ENCODE assay signal across 13 mouse cellular contexts in the genomic region with DNA sequence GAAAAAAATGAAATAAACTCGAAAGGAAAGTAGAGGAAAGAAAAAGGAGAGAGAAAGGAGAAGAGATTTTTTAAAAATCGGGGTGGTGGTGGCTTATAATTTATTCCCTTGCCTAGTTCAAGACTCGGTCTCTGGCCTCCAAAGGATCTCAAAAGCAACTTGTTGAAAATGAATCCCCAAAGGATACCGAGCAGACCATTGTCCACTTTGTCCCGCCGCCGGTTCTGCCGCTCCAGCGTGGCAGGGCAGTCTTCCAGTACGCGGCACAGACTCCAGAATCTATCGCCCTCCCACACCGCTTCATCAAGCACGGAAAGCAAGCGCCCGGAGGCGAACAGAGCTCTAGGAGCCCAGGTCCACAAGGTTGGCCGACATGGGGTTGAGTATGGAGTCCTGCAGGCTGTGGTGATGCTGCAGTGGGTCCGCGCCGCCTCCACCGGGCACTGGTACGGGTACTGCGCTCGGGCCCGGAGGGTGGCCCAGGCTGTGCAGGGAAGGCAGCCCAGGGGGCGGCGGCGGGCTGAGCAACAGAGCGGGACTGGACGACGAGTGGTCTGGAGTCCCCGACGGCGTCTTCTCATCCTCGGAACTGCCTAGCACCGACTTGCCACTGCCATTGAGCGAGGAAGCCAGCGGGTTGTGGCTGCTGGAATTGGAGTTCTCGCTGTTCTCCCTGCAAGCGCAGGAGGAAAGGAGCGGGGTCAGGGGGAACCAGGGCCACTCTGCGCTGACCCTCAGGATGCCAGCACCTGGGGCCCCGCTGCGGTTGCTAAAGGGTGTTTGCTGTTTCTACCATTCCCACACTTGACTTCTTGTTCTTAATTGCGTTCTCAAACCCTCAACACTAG. TPM values are rescaled to one million over a fixed set of nuclear protein-coding genes. Genes with fewer than 3 reads are reported as not detected.
A peak's percentile ranks its signal among the peaks of the same experiment; 100 is the strongest.
DNase-seq lines count a peak whose midpoint lies in the region; ATAC-seq lines count a peak whose summit lies in the region.
"Had no signal": no experiment of that assay in that cellular context is flagged by ENCODE, and none has a peak within 500 bp of the region (broad histone marks: within the 10 kb centered on the region; RNA-seq: fewer than 3 reads in every experiment).

No protein-coding gene starts in this region.

- H3K9me3 ChIP-seq in heart, embryonic 15.5 days (replicated peaks) = no peaks in the 10 kb centered on the region
- no peaks in the 10 kb centered on the region for H3K9me3 ChIP-seq in midbrain, embryonic 11.5 days (ENCODE audit: control insufficient read depth, low read length)
- no peaks in the 10 kb centered on the region for H3K9me3 ChIP-seq in midbrain, embryonic 15.5 days
- no peaks in the 10 kb centered on the region for H3K9me3 ChIP-seq in hindbrain, embryonic 13.5 days
- H3K9me3 ChIP-seq in stomach, embryonic 15.5 days = no peaks in the 10 kb centered on the region
- H3K9me3 ChIP-seq: lung, embryonic 15.5 days had no signal

- H3K27ac ChIP-seq in heart, embryonic 15.5 days = no peak overlapping the region
- no peak overlapping the region for H3K27ac ChIP-seq in midbrain, embryonic 11.5 days (ENCODE audit: low read depth, low read length)
- no peak overlapping the region for H3K27ac ChIP-seq in midbrain, embryonic 15.5 days
- no peak overlapping the region for H3K27ac ChIP-seq in hindbrain, embryonic 13.5 days
- no peak overlapping the region for H3K27ac ChIP-seq in stomach, embryonic 15.5 days
- H3K27ac ChIP-seq: layer of hippocampus, adult 2 months; lung, embryonic 15.5 days had no signal

- H3K27me3 ChIP-seq in heart, embryonic 15.5 days = peaks cover 95% of the 10 kb centered on the region
- peaks cover 94% of the 10 kb centered on the region for H3K27me3 ChIP-seq in midbrain, embryonic 11.5 days (ENCODE audit: control insufficient read depth, insufficient read depth, low read length)
- peaks cover 88% of the 10 kb centered on the region for H3K27me3 ChIP-seq in midbrain, embryonic 15.5 days (replicated peaks)
- H3K27me3 ChIP-seq in hindbrain, embryonic 13.5 days = peaks cover 99% of the 10 kb centered on the region
- peaks cover 94% of the 10 kb centered on the region for H3K27me3 ChIP-seq in stomach, embryonic 15.5 days (replicated peaks)

- peak overlapping the region; percentile 7; the same call in 1 of the 2 replicates for H3K4me3 ChIP-seq in heart, embryonic 15.5 days
- H3K4me3 ChIP-seq in midbrain, embryonic 11.5 days (ENCODE audit: low read depth, low read length) = peak overlapping the region; percentile 9
- H3K4me3 ChIP-seq in midbrain, embryonic 15.5 days = no peak overlapping the region
- H3K4me3 ChIP-seq in hindbrain, embryonic 13.5 days = peak overlapping the region; percentile 37; the same call in 1 of the 2 replicates
- H3K4me3 ChIP-seq in stomach, embryonic 15.5 days (replicated peaks) = peak overlapping the region; percentile 52
- H3K4me3 ChIP-seq: layer of hippocampus, adult 2 months; lung, embryonic 15.5 days; myocyte had no signal

- no peak overlapping the region for H3K9ac ChIP-seq in heart, embryonic 15.5 days
- H3K9ac ChIP-seq in midbrain, embryonic 11.5 days (ENCODE audit: low read length) = no peak overlapping the region
- H3K9ac ChIP-seq in midbrain, embryonic 15.5 days = no peak overlapping the region
- H3K9ac ChIP-seq in hindbrain, embryonic 13.5 days = no peak overlapping the region
- H3K9ac ChIP-seq in stomach, embryonic 15.5 days = 0 out of 2 replicates have a peak overlapping the region, but pooled peaks have one; percentile 12
- H3K9ac ChIP-seq: lung, embryonic 15.5 days had no signal

- H3K36me3 ChIP-seq in heart, embryonic 15.5 days = no peaks in the 10 kb centered on the region
- no peaks in the 10 kb centered on the region for H3K36me3 ChIP-seq in midbrain, embryonic 11.5 days (ENCODE audit: control insufficient read depth, insufficient read depth, low read length)
- H3K36me3 ChIP-seq in midbrain, embryonic 15.5 days (replicated peaks) = no peaks in the 10 kb centered on the region
- H3K36me3 ChIP-seq in hindbrain, embryonic 13.5 days = no peaks in the 10 kb centered on the region
- no peaks in the 10 kb centered on the region for H3K36me3 ChIP-seq in stomach, embryonic 15.5 days
- H3K36me3 ChIP-seq: lung, embryonic 15.5 days had no signal

- 0 out of 2 replicates have a peak overlapping the region, but pooled peaks have one; percentile 30 for H3K4me2 ChIP-seq in heart, embryonic 15.5 days
- no peak overlapping the region for H3K4me2 ChIP-seq in midbrain, embryonic 11.5 days
- H3K4me2 ChIP-seq in midbrain, embryonic 15.5 days = no peak overlapping the region
- H3K4me2 ChIP-seq in hindbrain, embryonic 13.5 days = no peak overlapping the region
- peak overlapping the region; percentile 88 for H3K4me2 ChIP-seq in stomach, embryonic 15.5 days
- H3K4me2 ChIP-seq: lung, embryonic 15.5 days had no signal

- H3K4me1 ChIP-seq in heart, embryonic 15.5 days (replicated peaks) = peaks cover 39% of the 10 kb centered on the region
- peaks cover 22% of the 10 kb centered on the region for H3K4me1 ChIP-seq in midbrain, embryonic 11.5 days (ENCODE audit: control insufficient read depth, insufficient read depth, low read length)
- H3K4me1 ChIP-seq in midbrain, embryonic 15.5 days = peaks cover 18% of the 10 kb centered on the region
- peaks cover 23% of the 10 kb centered on the region for H3K4me1 ChIP-seq in hindbrain, embryonic 13.5 days (replicated peaks)
- peaks cover 23% of the 10 kb centered on the region for H3K4me1 ChIP-seq in stomach, embryonic 15.5 days

- 6% methylated on average over 46 of the region's 46 CpGs for WGBS in heart, embryonic 15.5 days
- under 1% methylated on average over 44 of the region's 46 CpGs for WGBS in midbrain, embryonic 11.5 days
- under 1% methylated on average over 46 of the region's 46 CpGs for WGBS in midbrain, embryonic 15.5 days
- under 1% methylated on average over 46 of the region's 46 CpGs for WGBS in hindbrain, embryonic 13.5 days
- 4% methylated on average over 46 of the region's 46 CpGs for WGBS in stomach, embryonic 15.5 days

- intact Hi-C loops in heart, postnatal 36 days (cut with DNase I) = no loop called here

- no peak for ATAC-seq in heart, embryonic 15.5 days (replicated peaks; ENCODE audit: insufficient number of reproducible peaks, insufficient read depth, low FRiP score, low read depth)
- ATAC-seq in midbrain, embryonic 11.5 days (ENCODE audit: low FRiP score) = no peak
- ATAC-seq in midbrain, embryonic 15.5 days (replicated peaks) = no peak
- ATAC-seq in hindbrain, embryonic 13.5 days (ENCODE audit: low FRiP score) = no peak
- no peak for ATAC-seq in stomach, embryonic 15.5 days (ENCODE audit: insufficient read depth, low FRiP score, low read depth)
- no peak for ATAC-seq in inflammation-experienced regulatory T-cells, adult 6 months

- no peak for DNase-seq in heart, postnatal 36 days
- DNase-seq in midbrain, embryonic 11.5 days (ENCODE audit: low spot score, missing footprints) = peak; percentile 96
- no peak for DNase-seq in right cerebral cortex, adult 2 months (ENCODE audit: low spot score in 2 of 2)
- DNase-seq: cerebellum, adult 2 months; right cerebral cortex, postnatal 25 days had no signal

RNA-seq across cellular contexts. Expression of a gene that starts 3.0 kb away (rescaled TPM):
- 0.21 and 2.2 TPM in 2 replicates for polyA plus RNA-seq in heart, embryonic 15.5 days (2015; fragmentation: Nextera tagmentation; extraction: Ambion mirVana)
- total RNA-seq in heart, postnatal 36 days (2021) = under 1 TPM; 0.30 to 0.33 TPM
- 5.6 and 6.7 TPM in 2 replicates for polyA plus RNA-seq in midbrain, embryonic 11.5 days (2014; fragmentation: Nextera tagmentation; extraction: Ambion mirVana)
- polyA plus RNA-seq in midbrain, embryonic 15.5 days (2015; fragmentation: Nextera tagmentation; extraction: Ambion mirVana) = 0.27 and 0.49 TPM in 2 replicates
- polyA plus RNA-seq in hindbrain, embryonic 13.5 days (2015; fragmentation: Nextera tagmentation; extraction: Ambion mirVana) = 1.0 and 1.1 TPM in 2 replicates
- polyA plus RNA-seq in stomach, embryonic 15.5 days (2015; fragmentation: Nextera tagmentation; extraction: Ambion mirVana) = 6.9 and 13.9 TPM in 2 replicates
- not detected for polyA plus RNA-seq in inflammation-experienced regulatory T-cells, adult 6 months (2017; shearing (Covaris generic))
- polyA plus RNA-seq: myocyte had no signal

Comparison
In these comparisons a context has a peak if more than half of its experiments do, and no peak if none do; other contexts are left out.
1. H3K4me2 ChIP-seq: peak in heart, embryonic 15.5 days (single experiment) and stomach, embryonic 15.5 days (single experiment); none in midbrain, embryonic 11.5 days (single experiment), midbrain, embryonic 15.5 days (single experiment) and hindbrain, embryonic 13.5 days (single experiment).